Mouse (Mus musculus): ENCODE results near the gene Psmb8.
"Not testable (repeated sequence)": the region's sequence is repeated elsewhere in the genome, so short reads cannot be mapped to it uniquely, and the experiment has no call there.

DNA sequence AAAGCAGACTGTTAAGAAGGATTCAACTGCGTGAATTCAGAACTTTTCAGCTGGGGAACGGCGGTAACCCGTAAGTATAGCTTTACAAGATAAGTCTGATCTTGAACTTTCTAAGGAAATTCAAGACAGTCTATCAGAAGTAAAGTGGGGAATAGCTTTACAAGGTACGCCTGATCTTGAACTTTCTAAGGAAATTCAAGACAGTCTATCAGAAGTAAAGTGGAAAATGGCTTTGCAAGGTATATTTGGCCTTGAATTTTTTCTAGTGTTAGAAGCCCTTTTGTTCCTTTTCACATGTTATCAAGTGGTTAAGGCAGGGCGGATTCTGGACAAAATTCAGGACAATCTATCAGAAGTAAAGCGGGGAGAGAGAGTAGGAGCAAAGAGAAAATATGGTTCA is 22.3 kb downstream of the Psmb8 start:
- not testable (repeated sequence) for TF ChIP-seq POLR2A, CTCF (IDR thresholded peaks at IDR 0.05; ENCODE audit: insufficient read depth, low read depth, low read length)

Data from olfactory bulb, adult 2 months (tissue).